Mouse (Mus musculus): ENCODE measurements around the gene Wdr5.
"Not testable (repeated sequence)": the region's sequence is repeated elsewhere in the genome, so short reads cannot be mapped to it uniquely, and the experiment has no call there.

Gene Wdr5

GRCm38 (mm10) chr2:27504113-27504885 is 10.7 kb upstream of the Wdr5 start:
- no peak for DNase-seq (ENCODE audit: low spot score)

GRCm38 (mm10) chr2:27505539-27505938 is 9.4 kb upstream of the Wdr5 start:
- DNase-seq (ENCODE audit: low spot score): no peak

GRCm38 (mm10) chr2:27506658-27507057 is 8.3 kb upstream of the Wdr5 start:
- DNase-seq (ENCODE audit: low spot score): not testable (repeated sequence)

GRCm38 (mm10) chr2:27507562-27507961 is 7.4 kb upstream of the Wdr5 start, which contains the start of gene Brd3:
Gene Brd3, minus strand, starts transcription at chr2:27507662.
- no peak for DNase-seq (ENCODE audit: low spot score)

GRCm38 (mm10) chr2:27510706-27511105 is 4.3 kb upstream of the Wdr5 start:
- no peak for DNase-seq (ENCODE audit: low spot score)

GRCm38 (mm10) chr2:27512909-27513308 is 2.0 kb upstream of the Wdr5 start:
- DNase-seq (ENCODE audit: low spot score): no peak

- DNase-seq (ENCODE audit: low spot score): no peak
Measured at GRCm38 (mm10) chr2:27513861-27514260, 1.1 kb upstream of the Wdr5 start.

- no peak for DNase-seq (ENCODE audit: low spot score)
Measured at GRCm38 (mm10) chr2:27515341-27516166, 597 bp downstream of the Wdr5 start.

- DNase-seq (ENCODE audit: low spot score): no peak
Measured at GRCm38 (mm10) chr2:27516289-27516688, 1.3 kb downstream of the Wdr5 start.

- DNase-seq (ENCODE audit: low spot score): no peak
Measured at GRCm38 (mm10) chr2:27518283-27518682, 3.3 kb downstream of the Wdr5 start.

GRCm38 (mm10) chr2:27538455-27539330 is 23.7 kb downstream of the Wdr5 start:
- DNase-seq (ENCODE audit: low spot score): not testable (repeated sequence)

- no peak for DNase-seq (ENCODE audit: low spot score)
Measured at GRCm38 (mm10) chr2:27539336-27539735, 24.4 kb downstream of the Wdr5 start.

- peak; percentile 94 for DNase-seq (ENCODE audit: low spot score)
Measured at GRCm38 (mm10) chr2:27539772-27540514, 25.0 kb downstream of the Wdr5 start.

GRCm38 (mm10) chr2:27540515-27540836 is 25.5 kb downstream of the Wdr5 start:
- no peak for DNase-seq (ENCODE audit: low spot score)

GRCm38 (mm10) chr2:27541225-27541624 is 26.3 kb downstream of the Wdr5 start:
- no peak for DNase-seq (ENCODE audit: low spot score)

GRCm38 (mm10) chr2:27544613-27545012 is 29.7 kb downstream of the Wdr5 start:
- DNase-seq (ENCODE audit: low spot score): no peak

GRCm38 (mm10) chr2:27545517-27545916 is 30.6 kb downstream of the Wdr5 start:
- not testable (repeated sequence) for DNase-seq (ENCODE audit: low spot score)

- DNase-seq (ENCODE audit: low spot score): not testable (repeated sequence)
Measured at GRCm38 (mm10) chr2:27546041-27546440, 31.1 kb downstream of the Wdr5 start.

- no peak for DNase-seq (ENCODE audit: low spot score)
Measured at GRCm38 (mm10) chr2:27547326-27547725, 32.4 kb downstream of the Wdr5 start.

- no peak for DNase-seq (ENCODE audit: low spot score)
Measured at GRCm38 (mm10) chr2:27547986-27548385, 33.0 kb downstream of the Wdr5 start.

GRCm38 (mm10) chr2:27548664-27549369 is 33.9 kb downstream of the Wdr5 start:
- no peak for DNase-seq (ENCODE audit: low spot score)

Measured in urinary bladder, postnatal 10 days (tissue).